Mouse (Mus musculus): Measurements from ENCODE around the gene Hnrnpul2. TPM values are rescaled to one million over a fixed set of nuclear protein-coding genes. Genes with fewer than 3 reads are reported as not detected.

Gene Hnrnpul2
- total and polyA plus RNA-seq, 3 experiments: 39.4 to 174 (median 106) TPM

DNA sequence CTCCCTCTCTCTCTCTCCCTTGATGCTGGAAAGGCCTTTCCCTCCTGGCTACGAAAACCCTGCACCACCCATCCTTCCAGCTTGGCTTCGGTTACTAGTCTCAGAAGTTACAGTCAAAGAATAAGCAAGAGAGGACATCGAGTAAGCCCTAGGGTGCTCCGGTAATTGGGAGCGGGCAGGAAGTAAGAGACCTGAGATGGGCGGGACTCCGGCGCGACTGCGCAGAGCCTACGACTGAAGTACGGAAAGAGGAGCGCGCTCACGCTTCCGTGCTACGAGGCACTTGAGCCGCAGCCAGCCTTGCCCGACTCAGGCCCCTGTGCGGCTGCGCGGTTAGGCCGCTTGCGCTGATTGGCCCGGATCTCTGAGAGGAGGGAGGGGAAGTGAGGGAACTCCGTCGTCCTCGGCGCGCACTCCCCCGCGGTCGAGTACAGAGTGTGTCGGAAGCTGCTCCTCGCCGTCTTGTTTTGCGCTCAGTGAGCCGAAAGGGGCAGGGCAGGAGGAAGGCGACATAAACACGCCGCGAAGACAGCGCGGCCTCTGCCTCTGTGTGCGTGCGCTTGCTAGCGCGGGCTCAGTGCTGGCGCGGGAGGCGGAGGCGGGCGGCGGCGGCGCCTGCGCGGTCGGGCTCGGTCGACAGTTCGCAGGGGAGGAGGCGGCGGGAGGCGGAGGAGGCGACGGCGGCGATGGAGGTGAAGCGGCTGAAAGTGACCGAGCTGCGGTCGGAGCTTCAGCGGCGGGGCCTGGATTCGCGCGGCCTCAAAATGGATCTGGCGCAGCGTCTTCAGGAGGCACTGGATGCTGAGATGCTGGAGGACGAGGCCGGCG lies at the start of gene Hnrnpul2 (continued):
- 0 out of 2 replicates have a peak, but pooled peaks have one; percentile 52 for TF ChIP-seq UBTF (IDR thresholded peaks at IDR 0.05; ENCODE audit: borderline replicate concordance, insufficient read depth, low read depth, low read length)
- TF ChIP-seq GATA1 (IDR thresholded peaks at IDR 0.05; ENCODE audit: low read depth, low read length): no peak
- TF ChIP-seq E2F4 (IDR thresholded peaks at IDR 0.05; ENCODE audit: borderline replicate concordance, low read depth, low read length): peak; percentile 61; the same call in 1 of the 2 replicates
- peak; percentile 85 for TF ChIP-seq NRF1 (IDR thresholded peaks at IDR 0.05; ENCODE audit: insufficient read depth, low read depth, low read length, poor library complexity, severe bottlenecking)
- 0 out of 2 replicates have a peak, but pooled peaks have one; percentile 12 for TF ChIP-seq BHLHE40 (IDR thresholded peaks at IDR 0.05; ENCODE audit: borderline replicate concordance, low read depth, low read length)

GRCm38 (mm10) chr19:8770567-8771270 lies 49.1 kb upstream of the Hnrnpul2 start, which contains the start of gene Tmem223:
TSS of gene Tmem223 (plus strand) at chr19:8770996.
- DNase-seq (ENCODE audit: low read depth, low spot score): no peak
- H3K27ac ChIP-seq (ENCODE audit: control insufficient read depth, low read depth, low read length): no peak within 1 kb of the TSS
- no peaks in the 10 kb centered on the region for H3K27me3 ChIP-seq (ENCODE audit: control insufficient read depth in 1 of 2, insufficient read depth in 2 of 2, low read length in 2 of 2)

GRCm38 (mm10) chr19:8772996-8773395 lies 46.8 kb upstream of the Hnrnpul2 start:
- no peaks in the 10 kb centered on the region for H3K27me3 ChIP-seq (ENCODE audit: control insufficient read depth in 1 of 2, insufficient read depth in 2 of 2, low read length in 2 of 2)
- peaks cover 21% of the 10 kb centered on the region for H3K79me2 ChIP-seq (ENCODE audit: control insufficient read depth, insufficient read depth, low read length, poor library complexity)
- H3K27ac ChIP-seq (ENCODE audit: control insufficient read depth, low read depth, low read length): peak overlapping the region; percentile 95
- TF ChIP-seq ZNF384 (IDR thresholded peaks at IDR 0.05; ENCODE audit: low read depth, low read length) (no peak), CTCF (IDR thresholded peaks at IDR 0.05 in 2 of 3, conservative IDR thresholded peaks at IDR 0.05 in 1 of 3; ENCODE audit: control insufficient read depth in 1 of 3, insufficient read depth in 1 of 3, low read depth in 2 of 3, low read length in 3 of 3, poor library complexity in 1 of 3, severe bottlenecking in 1 of 3) (no peak), MAX (IDR thresholded peaks at IDR 0.05; ENCODE audit: low read length) (no peak), MAZ (IDR thresholded peaks at IDR 0.05; ENCODE audit: low read depth, low read length) (no peak), MXI1 (IDR thresholded peaks at IDR 0.05; ENCODE audit: low read depth, low read length) (peak; percentile 84), TAL1 (IDR thresholded peaks at IDR 0.05; ENCODE audit: low read length) (peak; percentile 91), CHD1 (IDR thresholded peaks at IDR 0.05; ENCODE audit: low read depth, low read length) (no peak), ETS1 (IDR thresholded peaks at IDR 0.05; ENCODE audit: low read depth, low read length) (peak; percentile 78), EP300 (IDR thresholded peaks at IDR 0.05; ENCODE audit: low read depth in 1 of 2, low read length in 2 of 2) (peak; percentile 53 to 61; a peak in 3 of 4 replicates), MYC (IDR thresholded peaks at IDR 0.05; ENCODE audit: low read depth, low read length) (peak; percentile 79; the same call in 1 of the 2 replicates), GATA1 (IDR thresholded peaks at IDR 0.05; ENCODE audit: low read depth, low read length) (peak; percentile 87), HCFC1 (IDR thresholded peaks at IDR 0.05; ENCODE audit: low read depth, low read length) (peak; percentile 54; the same call in 1 of the 2 replicates), POLR2AphosphoS2 (IDR thresholded peaks at IDR 0.05; ENCODE audit: low read length) (peak; percentile 82), USF1 (IDR thresholded peaks at IDR 0.05; ENCODE audit: low read depth, low read length) (no peak), NRF1 (IDR thresholded peaks at IDR 0.05; ENCODE audit: insufficient read depth, low read depth, low read length, poor library complexity, severe bottlenecking) (0 out of 2 replicates have a peak, but pooled peaks have one; percentile 21), ZKSCAN1 (IDR thresholded peaks at IDR 0.05; ENCODE audit: low read depth, low read length) (no peak), SIN3A (IDR thresholded peaks at IDR 0.05; ENCODE audit: low read length) (peak; percentile 84), TCF12 (IDR thresholded peaks at IDR 0.05; ENCODE audit: low read depth, low read length) (peak; percentile 68), POLR2AphosphoS5 (IDR thresholded peaks at IDR 0.05; ENCODE audit: borderline replicate concordance, low read depth, low read length) (0 out of 2 replicates have a peak, but pooled peaks have one; percentile 25), POLR2A (IDR thresholded peaks at IDR 0.05; ENCODE audit: control insufficient read depth in 1 of 2, insufficient read depth in 1 of 2, low read depth in 1 of 2, low read length in 2 of 2, poor library complexity in 1 of 2) (peak in 1 of 2 experiments; percentile 51; a peak in 2 of 4 replicates)
- peaks cover 0 to 14% of the 10 kb centered on the region in 2 experiments; a peak in 2 of 4 replicates for H3K4me1 ChIP-seq (ENCODE audit: control insufficient read depth in 1 of 2, insufficient read depth in 2 of 2, low read length in 2 of 2)
- no peaks in the 10 kb centered on the region for H3K9me3 ChIP-seq (replicated peaks; ENCODE audit: insufficient read depth, low read length)
- peak overlapping the region; percentile 73 to 84 for H3K4me3 ChIP-seq (ENCODE audit: control insufficient read depth in 1 of 2, insufficient read depth in 1 of 2, low read depth in 2 of 2, low read length in 2 of 2)
- peaks cover 14 to 19% of the 10 kb centered on the region in 2 experiments for H3K36me3 ChIP-seq (ENCODE audit: control insufficient read depth in 1 of 2, insufficient read depth in 2 of 2, low read length in 2 of 2)
- DNase-seq (ENCODE audit: low read depth, low spot score): peak; percentile 85
- peak overlapping the region; percentile 99 for H3K9ac ChIP-seq (ENCODE audit: control insufficient read depth, low read depth, low read length, poor library complexity, severe bottlenecking)

More at GRCm38 (mm10) chr19:8770567-8771270, 49.1 kb upstream of the Hnrnpul2 start, which contains the start of gene Tmem223:
- H3K79me2 ChIP-seq (ENCODE audit: control insufficient read depth, insufficient read depth, low read length, poor library complexity): peaks cover 21% of the 10 kb centered on the region
- no peaks in the 10 kb centered on the region for H3K9me3 ChIP-seq (replicated peaks; ENCODE audit: insufficient read depth, low read length)
- peaks cover 19 to 23% of the 10 kb centered on the region in 2 experiments for H3K36me3 ChIP-seq (ENCODE audit: control insufficient read depth in 1 of 2, insufficient read depth in 2 of 2, low read length in 2 of 2)
- H3K4me1 ChIP-seq (ENCODE audit: control insufficient read depth in 1 of 2, insufficient read depth in 2 of 2, low read length in 2 of 2): peaks cover 0 to 14% of the 10 kb centered on the region in 2 experiments; a peak in 2 of 4 replicates
- TF ChIP-seq TCF12 (IDR thresholded peaks at IDR 0.05; ENCODE audit: low read depth, low read length) (no peak), ZNF384 (IDR thresholded peaks at IDR 0.05; ENCODE audit: low read depth, low read length) (no peak)
- H3K9ac ChIP-seq (ENCODE audit: control insufficient read depth, low read depth, low read length, poor library complexity, severe bottlenecking): no peak within 1 kb of the TSS
- no peak within 1 kb of the TSS for H3K4me3 ChIP-seq (ENCODE audit: control insufficient read depth in 1 of 2, insufficient read depth in 1 of 2, low read depth in 2 of 2, low read length in 2 of 2)
